Mouse (Mus musculus): ENCODE measurements at regions not wholly inside any gene's neighbourhood (a gene's known extent, or its start where the extent isn't known, plus 50 kb on each side); places are given as distances from the start of the nearest gene placed in this dataset.

DNA sequence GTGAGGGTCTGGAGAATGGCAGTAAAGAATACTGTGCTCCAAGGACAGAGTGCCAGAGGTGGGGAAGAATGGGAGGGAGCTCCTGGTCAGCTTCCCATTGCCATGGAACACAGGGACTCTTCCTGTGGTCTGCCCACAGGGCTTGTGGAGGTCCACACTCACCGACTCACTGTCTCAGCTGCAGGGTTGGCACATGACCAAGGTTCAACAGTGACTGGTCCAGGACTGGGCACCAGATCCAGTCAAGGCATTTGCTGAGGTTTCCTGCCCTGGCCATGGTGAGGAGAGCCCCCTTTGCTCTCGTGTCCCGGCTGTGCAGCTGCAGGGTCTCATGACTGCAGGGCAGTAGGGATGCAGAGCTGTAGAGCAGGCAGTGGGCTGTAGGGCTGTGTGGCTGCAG lies 88.7 kb upstream of the Smim23 start:
- Histone ChIP-seq H3K27ac (ENCODE audit: control insufficient read depth, insufficient read depth, low read depth, low read length, poor library complexity) (no peak overlapping the region), H3K4me1 (ENCODE audit: control insufficient read depth, insufficient read depth, low read length) (no peaks in the 10 kb centered on the region), H3K4me3 (replicated peaks; ENCODE audit: control insufficient read depth, low read depth, low read length) (no peak overlapping the region)
- WGBS: 65% methylated on average over 3 of the region's 3 CpGs
- TF ChIP-seq POLR2A (IDR thresholded peaks at IDR 0.05; ENCODE audit: borderline replicate concordance, control insufficient read depth, low read depth, low read length) (no peak), CTCF (IDR thresholded peaks at IDR 0.05; ENCODE audit: control insufficient read depth, insufficient read depth, low read length) (no peak)

DNA sequence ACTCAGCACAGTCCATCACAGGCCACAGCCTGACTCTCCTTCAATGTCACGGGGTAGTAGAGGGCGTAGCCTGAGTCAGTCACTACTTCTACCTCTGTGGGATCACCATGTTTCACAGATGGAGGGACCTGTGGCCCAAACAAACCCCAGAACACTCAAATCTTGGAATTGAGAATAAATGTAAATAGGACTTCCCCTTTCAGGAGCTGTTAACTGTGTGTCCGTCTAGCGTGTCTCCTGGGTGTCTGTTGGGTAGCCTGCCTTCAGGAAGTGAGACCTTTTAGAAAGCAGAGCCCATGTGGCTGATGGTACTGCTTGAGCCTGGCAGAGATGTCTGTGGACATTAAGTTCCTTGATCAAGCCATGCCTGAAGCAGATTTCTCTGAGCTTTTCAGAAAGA lies 87.4 kb upstream of the Smim23 start:
- Histone ChIP-seq H3K4me1 (ENCODE audit: control insufficient read depth, insufficient read depth, low read length) (no peaks in the 10 kb centered on the region), H3K27ac (ENCODE audit: control insufficient read depth, insufficient read depth, low read depth, low read length, poor library complexity) (no peak overlapping the region), H3K4me3 (replicated peaks; ENCODE audit: control insufficient read depth, low read depth, low read length) (no peak overlapping the region)
- WGBS: 54% methylated on average over 4 of the region's 4 CpGs
- TF ChIP-seq POLR2A (IDR thresholded peaks at IDR 0.05; ENCODE audit: borderline replicate concordance, control insufficient read depth, low read depth, low read length) (no peak), CTCF (IDR thresholded peaks at IDR 0.05; ENCODE audit: control insufficient read depth, insufficient read depth, low read length) (no peak)

DNA sequence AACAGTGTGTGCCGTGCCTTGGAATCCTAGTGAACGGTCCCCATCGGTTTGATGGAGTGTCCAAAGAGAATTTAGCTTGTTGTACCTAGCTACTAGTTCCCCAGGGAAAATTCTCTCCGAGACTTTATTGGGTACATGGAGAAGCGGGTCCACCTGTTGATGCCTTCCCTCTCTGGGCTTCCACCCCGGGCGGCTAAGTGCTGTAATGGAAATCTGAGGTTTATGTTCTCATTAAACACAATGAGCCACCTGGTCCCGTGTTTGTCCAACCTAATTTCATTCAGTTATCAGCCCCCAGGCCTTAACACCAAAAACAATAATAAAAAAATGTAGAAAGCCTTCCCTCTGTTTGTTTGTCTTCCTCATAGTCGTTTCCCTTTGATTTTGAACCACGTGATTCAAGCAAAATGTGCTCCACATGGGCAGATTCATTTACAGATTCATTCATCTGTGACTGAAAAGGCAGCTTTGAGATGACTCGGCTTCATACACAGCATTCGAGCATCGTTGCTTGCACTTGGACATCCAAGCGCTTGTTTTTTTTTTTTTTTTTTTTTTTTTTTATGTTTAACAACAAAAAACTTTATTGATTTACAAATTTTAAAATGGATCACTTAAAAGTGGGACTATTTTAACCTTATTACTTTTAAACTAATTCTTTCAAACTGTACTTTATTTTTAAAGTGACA lies 84.5 kb upstream of the Smim23 start:
- Histone ChIP-seq H3K27ac (ENCODE audit: control insufficient read depth, insufficient read depth, low read depth, low read length, poor library complexity) (no peak overlapping the region), H3K4me1 (ENCODE audit: control insufficient read depth, insufficient read depth, low read length) (no peaks in the 10 kb centered on the region), H3K4me3 (replicated peaks; ENCODE audit: control insufficient read depth, low read depth, low read length) (no peak overlapping the region)
- TF ChIP-seq POLR2A (IDR thresholded peaks at IDR 0.05; ENCODE audit: borderline replicate concordance, control insufficient read depth, low read depth, low read length) (no peak), CTCF (IDR thresholded peaks at IDR 0.05; ENCODE audit: control insufficient read depth, insufficient read depth, low read length) (no peak)
- 75% methylated on average over 14 of the region's 14 CpGs for WGBS

DNA sequence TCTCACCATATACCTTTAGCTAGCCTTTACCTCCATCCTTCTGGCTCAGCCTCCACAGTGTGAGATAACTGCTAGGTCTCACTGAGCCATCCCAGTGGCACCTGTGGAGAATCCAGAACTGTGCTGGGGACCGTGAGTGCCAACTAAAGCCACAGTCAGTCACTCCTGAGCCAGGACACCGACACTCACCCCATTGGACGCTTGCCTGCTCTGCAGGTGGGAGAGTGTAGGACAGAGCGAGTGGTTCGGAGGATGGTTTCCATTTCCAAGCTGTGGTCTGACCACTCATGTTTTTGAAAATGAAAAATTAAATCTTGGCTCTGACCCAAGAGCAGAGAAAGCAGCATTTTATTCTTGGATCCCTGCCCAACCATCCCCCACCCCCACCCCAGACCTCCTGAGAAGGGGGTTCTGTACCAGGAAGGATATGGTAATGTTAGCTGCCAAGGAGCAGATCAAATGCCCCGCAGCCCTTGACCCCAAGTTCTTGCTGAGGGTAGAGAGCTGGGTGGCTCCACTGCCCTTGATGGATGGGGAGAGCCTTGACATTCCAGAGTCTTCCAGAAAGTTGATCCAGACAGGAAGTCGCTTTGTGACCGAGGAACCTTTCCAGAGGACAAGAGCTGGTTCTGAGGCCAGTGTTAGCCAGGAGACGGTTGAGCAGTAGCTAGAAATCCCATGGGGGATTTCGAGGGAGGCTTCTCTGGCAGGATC lies 83.3 kb upstream of the Smim23 start:
- no peak overlapping the region for H3K4me3 ChIP-seq (replicated peaks; ENCODE audit: control insufficient read depth, low read depth, low read length)
- H3K27ac ChIP-seq (ENCODE audit: control insufficient read depth, insufficient read depth, low read depth, low read length, poor library complexity): no peak overlapping the region
- TF ChIP-seq POLR2A (IDR thresholded peaks at IDR 0.05; ENCODE audit: borderline replicate concordance, control insufficient read depth, low read depth, low read length) (no peak), CTCF (IDR thresholded peaks at IDR 0.05; ENCODE audit: control insufficient read depth, insufficient read depth, low read length) (no peak)
- 62% methylated on average over 10 of the region's 10 CpGs for WGBS
- no peaks in the 10 kb centered on the region for H3K4me1 ChIP-seq (ENCODE audit: control insufficient read depth, insufficient read depth, low read length)

DNA sequence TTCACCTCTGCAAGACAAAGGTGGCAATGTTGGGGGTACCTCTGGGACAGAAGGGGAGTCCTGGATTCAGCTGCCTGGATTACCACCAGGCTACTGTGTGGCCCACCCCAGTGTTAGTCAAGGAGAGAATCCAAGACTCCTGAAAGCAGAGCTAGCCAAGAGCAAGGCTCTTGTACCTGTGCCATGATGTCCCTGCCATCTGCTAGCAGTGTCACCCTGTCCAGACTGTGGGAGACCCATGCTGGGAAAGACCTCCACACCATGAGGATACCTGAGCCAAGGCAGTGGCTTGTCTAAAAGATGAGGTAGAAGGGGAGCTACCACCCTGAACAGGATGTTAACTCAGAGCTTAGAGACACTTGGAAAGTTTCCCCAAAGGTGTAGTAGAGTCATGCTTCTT lies 79.6 kb upstream of the Smim23 start:
- Histone ChIP-seq H3K27ac (ENCODE audit: control insufficient read depth, insufficient read depth, low read depth, low read length, poor library complexity) (no peak overlapping the region), H3K4me1 (ENCODE audit: control insufficient read depth, insufficient read depth, low read length) (no peaks in the 10 kb centered on the region), H3K4me3 (replicated peaks; ENCODE audit: control insufficient read depth, low read depth, low read length) (no peak overlapping the region)
- TF ChIP-seq CTCF (IDR thresholded peaks at IDR 0.05; ENCODE audit: control insufficient read depth, insufficient read depth, low read length) (no peak), POLR2A (IDR thresholded peaks at IDR 0.05; ENCODE audit: borderline replicate concordance, control insufficient read depth, low read depth, low read length) (no peak)

DNA sequence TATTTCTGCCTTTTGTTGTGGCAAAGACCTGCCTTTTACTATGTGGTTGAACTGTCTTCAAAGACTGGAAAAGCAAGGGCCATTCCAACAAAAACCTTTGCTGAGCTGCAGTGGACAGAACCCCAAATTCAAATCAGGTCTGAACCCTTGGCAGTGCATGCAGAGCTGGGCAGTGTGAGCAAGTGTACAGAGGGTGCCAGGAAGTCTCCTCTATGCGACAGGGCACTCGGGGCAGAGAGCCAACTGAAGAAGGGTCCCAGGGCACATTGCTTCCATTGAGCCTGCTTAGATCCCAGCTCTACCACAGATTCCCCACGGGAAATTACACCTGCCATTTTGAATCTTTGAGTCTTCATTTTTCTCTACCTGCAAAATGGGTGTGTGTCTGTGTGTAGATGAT lies 79.0 kb upstream of the Smim23 start:
- TF ChIP-seq CTCF (IDR thresholded peaks at IDR 0.05; ENCODE audit: control insufficient read depth, insufficient read depth, low read length) (no peak), POLR2A (IDR thresholded peaks at IDR 0.05; ENCODE audit: borderline replicate concordance, control insufficient read depth, low read depth, low read length) (no peak)
- no peaks in the 10 kb centered on the region for H3K4me1 ChIP-seq (ENCODE audit: control insufficient read depth, insufficient read depth, low read length)
- no peak overlapping the region for H3K4me3 ChIP-seq (replicated peaks; ENCODE audit: control insufficient read depth, low read depth, low read length)
- WGBS: 77% methylated on average over 3 of the region's 3 CpGs
- no peak overlapping the region for H3K27ac ChIP-seq (ENCODE audit: control insufficient read depth, insufficient read depth, low read depth, low read length, poor library complexity)

DNA sequence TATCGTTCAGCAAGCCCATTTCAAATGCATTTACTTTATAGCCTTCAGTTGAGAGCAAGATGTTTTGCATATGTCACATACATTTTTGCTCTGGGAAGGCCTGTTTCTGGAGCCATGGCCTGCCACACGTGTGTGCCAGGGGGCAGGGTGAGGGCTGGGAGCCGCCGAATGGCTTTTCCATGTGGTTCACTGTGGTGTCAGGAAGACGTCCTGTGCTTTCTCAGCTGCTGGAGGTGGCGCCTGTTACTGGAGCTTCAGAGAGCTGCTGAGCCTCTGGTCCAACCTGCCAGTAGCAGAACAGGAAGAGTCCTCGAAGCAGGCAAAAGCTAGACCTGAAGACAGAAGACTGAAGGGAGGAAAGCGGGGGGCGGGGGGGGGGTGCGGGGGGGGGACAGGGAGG lies 78.5 kb upstream of the Smim23 start:
- no peak overlapping the region for H3K27ac ChIP-seq (ENCODE audit: control insufficient read depth, insufficient read depth, low read depth, low read length, poor library complexity)
- no peak overlapping the region for H3K4me3 ChIP-seq (replicated peaks; ENCODE audit: control insufficient read depth, low read depth, low read length)
- TF ChIP-seq POLR2A (IDR thresholded peaks at IDR 0.05; ENCODE audit: borderline replicate concordance, control insufficient read depth, low read depth, low read length) (no peak), CTCF (IDR thresholded peaks at IDR 0.05; ENCODE audit: control insufficient read depth, insufficient read depth, low read length) (no peak)
- 52% methylated on average over 7 of the region's 10 CpGs for WGBS
- H3K4me1 ChIP-seq (ENCODE audit: control insufficient read depth, insufficient read depth, low read length): no peaks in the 10 kb centered on the region

DNA sequence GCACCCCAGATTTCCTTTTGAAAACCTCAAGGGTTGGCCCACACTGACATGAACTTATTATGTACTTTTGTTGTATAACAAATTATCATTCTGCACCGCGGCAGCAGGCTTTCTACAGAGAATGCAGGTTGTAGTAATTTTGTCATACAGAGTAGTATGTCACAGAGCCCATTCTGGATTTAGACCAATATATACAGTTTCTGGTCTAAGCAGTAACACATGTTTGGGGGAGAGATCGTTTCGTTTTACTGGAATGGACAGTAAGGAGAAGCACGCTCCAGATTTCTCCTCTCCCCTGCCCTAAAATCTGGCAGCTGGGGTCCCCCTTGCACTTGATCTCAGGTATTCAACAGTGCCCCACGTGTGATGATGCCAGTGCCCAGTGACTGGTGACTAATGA lies 76.0 kb upstream of the Smim23 start:
- Histone ChIP-seq H3K4me1 (ENCODE audit: control insufficient read depth, insufficient read depth, low read length) (no peaks in the 10 kb centered on the region), H3K27ac (ENCODE audit: control insufficient read depth, insufficient read depth, low read depth, low read length, poor library complexity) (no peak overlapping the region), H3K4me3 (replicated peaks; ENCODE audit: control insufficient read depth, low read depth, low read length) (no peak overlapping the region)
- WGBS: 79% methylated on average over 6 of the region's 6 CpGs
- TF ChIP-seq POLR2A (IDR thresholded peaks at IDR 0.05; ENCODE audit: borderline replicate concordance, control insufficient read depth, low read depth, low read length) (no peak), CTCF (IDR thresholded peaks at IDR 0.05; ENCODE audit: control insufficient read depth, insufficient read depth, low read length) (no peak)
